Mouse (Mus musculus): ENCODE data around the gene Mbnl2. TPM values are rescaled to one million over a fixed set of nuclear protein-coding genes. Genes with fewer than 3 reads are reported as not detected.
A peak's percentile ranks its signal among the peaks of the same experiment; 100 is the strongest.

Mbnl2 gene
- polyA plus RNA-seq, 1 experiment from 2014 or later: 123 TPM

GRCm38 (mm10) chr14:120390231-120390944 lies 114.9 kb downstream of the Mbnl2 start:
- no peak overlapping the region for H3K27ac ChIP-seq
- no peak for ATAC-seq (replicated peaks; ENCODE audit: insufficient number of reproducible peaks, insufficient read depth, low FRiP score, low read depth)
- WGBS: 89% methylated on average over 10 of the region's 10 CpGs
- no peaks in the 10 kb centered on the region for H3K27me3 ChIP-seq
- H3K4me1 ChIP-seq (replicated peaks): peaks cover 31% of the 10 kb centered on the region
- no peak overlapping the region for H3K9ac ChIP-seq
- no peak overlapping the region for H3K4me3 ChIP-seq
- no peak overlapping the region for H3K4me2 ChIP-seq
- H3K36me3 ChIP-seq: peaks cover 23% of the 10 kb centered on the region
- H3K9me3 ChIP-seq (replicated peaks): no peaks in the 10 kb centered on the region

GRCm38 (mm10) chr14:120391701-120392100 lies 116.2 kb downstream of the Mbnl2 start:
- WGBS: 69% methylated on average over 10 of the region's 10 CpGs
- no peak for ATAC-seq (replicated peaks; ENCODE audit: insufficient number of reproducible peaks, insufficient read depth, low FRiP score, low read depth)
- no peak overlapping the region for H3K9ac ChIP-seq
- peaks cover 30% of the 10 kb centered on the region for H3K36me3 ChIP-seq
- peaks cover 29% of the 10 kb centered on the region for H3K4me1 ChIP-seq (replicated peaks)
- H3K27me3 ChIP-seq: no peaks in the 10 kb centered on the region
- no peaks in the 10 kb centered on the region for H3K9me3 ChIP-seq (replicated peaks)
- no peak overlapping the region for H3K4me3 ChIP-seq
- no peak overlapping the region for H3K27ac ChIP-seq
- H3K4me2 ChIP-seq: no peak overlapping the region

GRCm38 (mm10) chr14:120392441-120392840 lies 117.0 kb downstream of the Mbnl2 start:
- no peak overlapping the region for H3K9ac ChIP-seq
- peaks cover 22% of the 10 kb centered on the region for H3K4me1 ChIP-seq (replicated peaks)
- H3K27me3 ChIP-seq: no peaks in the 10 kb centered on the region
- H3K9me3 ChIP-seq (replicated peaks): no peaks in the 10 kb centered on the region
- no peak overlapping the region for H3K4me2 ChIP-seq
- no peak overlapping the region for H3K27ac ChIP-seq
- no peak overlapping the region for H3K4me3 ChIP-seq
- H3K36me3 ChIP-seq: peaks cover 30% of the 10 kb centered on the region
- no peak for ATAC-seq (replicated peaks; ENCODE audit: insufficient number of reproducible peaks, insufficient read depth, low FRiP score, low read depth)
- WGBS: 80% methylated on average over 9 of the region's 9 CpGs

- no peak overlapping the region for H3K9ac ChIP-seq
- H3K4me3 ChIP-seq: no peak overlapping the region
- peaks cover 17% of the 10 kb centered on the region for H3K4me1 ChIP-seq (replicated peaks)
- ATAC-seq (replicated peaks; ENCODE audit: insufficient number of reproducible peaks, insufficient read depth, low FRiP score, low read depth): no peak
- no peaks in the 10 kb centered on the region for H3K9me3 ChIP-seq (replicated peaks)
- no peaks in the 10 kb centered on the region for H3K27me3 ChIP-seq
- 72% methylated on average over 8 of the region's 8 CpGs for WGBS
- H3K4me2 ChIP-seq: no peak overlapping the region
- peaks cover 30% of the 10 kb centered on the region for H3K36me3 ChIP-seq
- H3K27ac ChIP-seq: 0 out of 2 replicates have a peak overlapping the region, but pooled peaks have one; percentile 2
These were observed 118.0 kb downstream of the Mbnl2 start for GRCm38 (mm10) chr14:120393441-120393840.

GRCm38 (mm10) chr14:120394216-120394615 lies 118.7 kb downstream of the Mbnl2 start:
- Histone ChIP-seq H3K36me3 (peaks cover 33% of the 10 kb centered on the region), H3K9ac (no peak overlapping the region), H3K9me3 (replicated peaks) (no peaks in the 10 kb centered on the region), H3K4me2 (no peak overlapping the region), H3K27ac (0 out of 2 replicates have a peak overlapping the region, but pooled peaks have one; percentile 20), H3K4me3 (no peak overlapping the region), H3K4me1 (replicated peaks) (peaks cover 11% of the 10 kb centered on the region), H3K27me3 (no peaks in the 10 kb centered on the region)
- 76% methylated on average over 3 of the region's 3 CpGs for WGBS
- ATAC-seq (replicated peaks; ENCODE audit: insufficient number of reproducible peaks, insufficient read depth, low FRiP score, low read depth): no peak

GRCm38 (mm10) chr14:120394827-120395226 lies 119.4 kb downstream of the Mbnl2 start:
- Histone ChIP-seq H3K27ac (no peak overlapping the region), H3K4me1 (replicated peaks) (0 out of 2 replicates have a peak, but pooled peaks cover 7% of the 10 kb centered on the region), H3K9me3 (replicated peaks) (no peaks in the 10 kb centered on the region), H3K4me2 (no peak overlapping the region), H3K27me3 (no peaks in the 10 kb centered on the region), H3K9ac (no peak overlapping the region), H3K4me3 (no peak overlapping the region), H3K36me3 (peaks cover 34% of the 10 kb centered on the region)
- WGBS: 71% methylated on average over 3 of the region's 3 CpGs
- ATAC-seq (replicated peaks; ENCODE audit: insufficient number of reproducible peaks, insufficient read depth, low FRiP score, low read depth): no peak

- 0 out of 2 replicates have a peak, but pooled peaks cover 7% of the 10 kb centered on the region for H3K4me1 ChIP-seq (replicated peaks)
- no peaks in the 10 kb centered on the region for H3K27me3 ChIP-seq
- H3K4me3 ChIP-seq: no peak overlapping the region
- H3K9ac ChIP-seq: no peak overlapping the region
- no peak for ATAC-seq (replicated peaks; ENCODE audit: insufficient number of reproducible peaks, insufficient read depth, low FRiP score, low read depth)
- H3K9me3 ChIP-seq (replicated peaks): no peaks in the 10 kb centered on the region
- WGBS: 83% methylated on average over 9 of the region's 9 CpGs
- H3K27ac ChIP-seq: no peak overlapping the region
- peaks cover 33% of the 10 kb centered on the region for H3K36me3 ChIP-seq
- H3K4me2 ChIP-seq: no peak overlapping the region
These were observed 120.0 kb downstream of the Mbnl2 start for GRCm38 (mm10) chr14:120395501-120395900.

GRCm38 (mm10) chr14:120397871-120398647 lies 122.6 kb downstream of the Mbnl2 start:
- Histone ChIP-seq H3K27ac (peak overlapping the region; percentile 15; the same call in 1 of the 2 replicates), H3K36me3 (peaks cover 41% of the 10 kb centered on the region), H3K4me1 (replicated peaks) (no peaks in the 10 kb centered on the region), H3K27me3 (no peaks in the 10 kb centered on the region), H3K9me3 (replicated peaks) (no peaks in the 10 kb centered on the region), H3K4me2 (no peak overlapping the region), H3K4me3 (no peak overlapping the region), H3K9ac (no peak overlapping the region)
- peak; percentile 77 for ATAC-seq (replicated peaks; ENCODE audit: insufficient number of reproducible peaks, insufficient read depth, low FRiP score, low read depth)
- WGBS: 43% methylated on average over 10 of the region's 10 CpGs

GRCm38 (mm10) chr14:120399614-120400013 lies 124.1 kb downstream of the Mbnl2 start:
- H3K9ac ChIP-seq: no peak overlapping the region
- H3K4me2 ChIP-seq: no peak overlapping the region
- no peak overlapping the region for H3K4me3 ChIP-seq
- WGBS: 85% methylated on average over 6 of the region's 6 CpGs
- H3K27me3 ChIP-seq: no peaks in the 10 kb centered on the region
- no peaks in the 10 kb centered on the region for H3K4me1 ChIP-seq (replicated peaks)
- no peaks in the 10 kb centered on the region for H3K9me3 ChIP-seq (replicated peaks)
- ATAC-seq (replicated peaks; ENCODE audit: insufficient number of reproducible peaks, insufficient read depth, low FRiP score, low read depth): no peak
- no peak overlapping the region for H3K27ac ChIP-seq
- H3K36me3 ChIP-seq: peaks cover 43% of the 10 kb centered on the region

- WGBS: 87% methylated on average over 15 of the region's 15 CpGs
- ATAC-seq (replicated peaks; ENCODE audit: insufficient number of reproducible peaks, insufficient read depth, low FRiP score, low read depth): no peak
These were observed 125.7 kb downstream of the Mbnl2 start for GRCm38 (mm10) chr14:120401158-120401557.

GRCm38 (mm10) chr14:120402715-120403114 lies 127.2 kb downstream of the Mbnl2 start:
- no peak for ATAC-seq (replicated peaks; ENCODE audit: insufficient number of reproducible peaks, insufficient read depth, low FRiP score, low read depth)
- peaks cover 41% of the 10 kb centered on the region for H3K36me3 ChIP-seq
- WGBS: 84% methylated on average over 9 of the region's 9 CpGs

More at GRCm38 (mm10) chr14:120401158-120401557, 125.7 kb downstream of the Mbnl2 start:
- peaks cover 44% of the 10 kb centered on the region for H3K36me3 ChIP-seq
- H3K4me2 ChIP-seq: no peak overlapping the region
- H3K27ac ChIP-seq: no peak overlapping the region
- H3K4me3 ChIP-seq: no peak overlapping the region
- 0 out of 2 replicates have a peak, but pooled peaks cover 2% of the 10 kb centered on the region for H3K4me1 ChIP-seq (replicated peaks)
- no peaks in the 10 kb centered on the region for H3K9me3 ChIP-seq (replicated peaks)
- no peaks in the 10 kb centered on the region for H3K27me3 ChIP-seq
- no peak overlapping the region for H3K9ac ChIP-seq

More at GRCm38 (mm10) chr14:120402715-120403114, 127.2 kb downstream of the Mbnl2 start:
- H3K4me3 ChIP-seq: no peak overlapping the region
- no peak overlapping the region for H3K9ac ChIP-seq
- H3K9me3 ChIP-seq (replicated peaks): no peaks in the 10 kb centered on the region
- H3K27ac ChIP-seq: no peak overlapping the region
- no peak overlapping the region for H3K4me2 ChIP-seq
- H3K27me3 ChIP-seq: no peaks in the 10 kb centered on the region
- peaks cover 6% of the 10 kb centered on the region for H3K4me1 ChIP-seq (replicated peaks)
